Mouse (Mus musculus): ENCODE measurements around the gene Ibsp.

Ibsp gene

GRCm38 (mm10) chr5:104342881-104343280 is 43.9 kb downstream of the Ibsp start:
- DNase-seq (ENCODE audit: low spot score) = no peak

GRCm38 (mm10) chr5:104344526-104345240 is 45.7 kb downstream of the Ibsp start:
- DNase-seq (ENCODE audit: low spot score) = no peak

GRCm38 (mm10) chr5:104345241-104345630 is 46.3 kb downstream of the Ibsp start:
- DNase-seq (ENCODE audit: low spot score) = no peak

DNA sequence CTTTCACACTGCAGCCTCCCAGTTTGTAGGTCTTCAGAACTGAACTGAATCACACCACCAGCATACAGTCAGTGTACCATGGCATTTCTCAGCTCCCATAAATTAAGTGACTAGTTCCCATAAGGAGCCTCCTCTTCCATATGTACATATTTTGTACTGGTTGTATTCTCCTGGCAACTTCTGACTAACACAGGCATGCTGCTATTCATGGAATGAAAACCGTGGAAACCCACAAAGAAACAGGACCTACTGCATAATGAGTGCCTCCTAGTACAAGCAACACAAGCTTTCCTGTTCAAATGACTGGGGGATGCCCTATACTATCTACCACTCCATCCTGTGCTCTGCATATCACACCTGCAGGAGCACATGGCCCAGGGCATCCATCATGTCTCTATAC is 52.1 kb downstream of the Ibsp start:
- no peak for DNase-seq (ENCODE audit: low spot score)

DNA sequence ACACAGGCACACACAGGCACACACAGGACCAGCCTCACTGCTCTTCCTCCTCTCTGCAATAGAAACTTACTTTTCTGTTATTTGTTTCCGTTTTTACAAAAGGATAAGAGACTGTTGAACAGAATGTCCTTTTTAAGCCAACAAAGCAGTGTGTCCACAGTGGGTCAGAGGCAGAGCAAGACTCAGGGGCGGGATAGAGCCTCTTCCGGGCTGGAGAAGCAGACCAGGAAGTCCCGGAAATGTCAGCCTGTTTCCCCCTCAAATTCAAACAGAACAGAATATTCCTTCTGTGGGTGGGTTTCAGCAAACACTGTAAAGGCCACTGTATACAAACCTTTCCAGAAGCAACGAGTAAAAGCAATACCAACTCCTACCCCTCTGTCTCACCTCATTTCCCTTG is 52.9 kb downstream of the Ibsp start:
- DNase-seq (ENCODE audit: low spot score) = no peak

DNA sequence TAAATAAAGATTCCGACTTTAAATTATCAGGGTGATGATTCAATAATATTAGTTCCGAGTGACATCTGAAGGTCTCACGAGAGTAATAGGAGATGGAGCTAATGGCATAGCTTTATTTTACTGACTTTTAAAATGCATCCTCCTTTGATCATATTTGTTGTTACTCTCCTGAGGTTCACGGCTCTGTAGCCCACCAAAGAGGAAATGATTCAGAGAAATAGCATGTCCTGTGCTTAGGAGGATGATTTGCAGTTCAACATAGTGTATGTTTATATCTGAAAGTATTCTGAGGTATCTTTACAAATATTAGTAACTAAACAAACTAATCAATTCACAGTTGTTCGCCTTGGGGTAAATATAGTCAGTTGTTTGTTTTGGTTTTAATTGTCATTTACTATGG is 58.6 kb downstream of the Ibsp start:
- no peak for DNase-seq (ENCODE audit: low spot score)

- no peak for DNase-seq (ENCODE audit: low spot score)
Observed at GRCm38 (mm10) chr5:104358592-104358991, 59.6 kb downstream of the Ibsp start.

- no peak for DNase-seq (ENCODE audit: low spot score)
Observed at GRCm38 (mm10) chr5:104359257-104359656, 60.3 kb downstream of the Ibsp start.

All from T-cell, adult 2 months (primary cell).